Mouse (Mus musculus) stomach, postnatal 0 days (tissue): ENCODE data around the gene Prrg2. TPM values are rescaled to one million over a fixed set of nuclear protein-coding genes. Genes with fewer than 3 reads are reported as not detected.

Experiments
- ATAC-seq: fragments of 200-750 bp; cut with Nextera tagmentation; 2 replicates; pipeline ENCODE4 v1.8.0; 2017; ENCODE audit not compliant: low FRiP score, low TSS enrichment
- DNase-seq: peaks from one replicate; pipeline ENCODE4 v3.0.0-alpha.2; 2016; ENCODE audit warnings: low spot score
- H3K27ac ChIP-seq: fragments of 300-500 bp; sonication (generic); replicated peaks from 2 replicates; pipeline ENCODE4 v1.5.1; 2014; ENCODE audit warnings: mild to moderate bottlenecking, control low read depth
- H3K27me3 ChIP-seq: fragments of 300-500 bp; sonication (generic); 2 replicates; pipeline ENCODE4 v1.6.1; 2014; ENCODE audit warnings: low read length; ENCODE audit not compliant: control insufficient read depth, insufficient read depth
- H3K36me3 ChIP-seq: fragments of 300-500 bp; sonication (generic); 2 replicates; pipeline ENCODE4 v1.6.1; 2014; ENCODE audit warnings: low read length, mixed read lengths; ENCODE audit not compliant: control insufficient read depth, insufficient read depth
- H3K4me1 ChIP-seq: fragments of 300-500 bp; sonication (generic); replicated peaks from 2 replicates; pipeline ENCODE4 v1.6.1; 2014; ENCODE audit warnings: antibody characterized with exemption; ENCODE audit not compliant: control insufficient read depth, insufficient read depth
- H3K4me2 ChIP-seq: fragments of 300-500 bp; sonication (generic); replicated peaks from 2 replicates; pipeline ENCODE4 v1.6.1; 2014; ENCODE audit warnings: low read depth, mild to moderate bottlenecking, control low read depth, moderate library complexity
- H3K4me3 ChIP-seq: fragments of 300-500 bp; sonication (generic); 2 replicates; pipeline ENCODE4 v1.5.1; 2014; ENCODE audit warnings: low read depth, low read length, control low read depth
- H3K9ac ChIP-seq: fragments of 300-500 bp; sonication (generic); 2 replicates; pipeline ENCODE4 v1.6.1; 2014; ENCODE audit warnings: mild to moderate bottlenecking, low read length, control low read depth, mixed read lengths
- H3K9me3 ChIP-seq: fragments of 300-500 bp; sonication (generic); 2 replicates; pipeline ENCODE4 v1.6.1; 2016; ENCODE audit warnings: low read length; ENCODE audit not compliant: control insufficient read depth
- CTCF ChIP-seq: IDR thresholded peaks from 2 replicates; pipeline ENCODE4 v1.5.1; 2016; ENCODE audit warnings: antibody characterized with exemption, low read depth, mild to moderate bottlenecking, moderate library complexity
- EP300 ChIP-seq: optimal IDR thresholded peaks from 2 replicates; pipeline ENCODE3; 2016; ENCODE audit warnings: antibody characterized with exemption
- WGBS: fragments of 180-500 bp; shearing (Covaris S2); extraction: QIAGEN DNeasy Blood & Tissue Kit; methylation state at CpG from one replicate; pipeline ENCODE4 v1.1.7; 2014; 5-methylcytosine and 5-hydroxymethylcytosine counted together
- microRNA-seq: library from miRNA; unstranded; fragments of <30 nt; microRNA quantifications from one replicate; pipeline ENCODE4, GENCODE M21; 2016
- polyA plus RNA-seq: library from polyadenylated mRNA; unstranded; fragments of >200 nt; fragmentation: Nextera tagmentation; extraction: Ambion mirVana; gene quantifications from 2 replicates; pipeline ENCODE4 v1.2.1, GENCODE M21; 2015

The Prrg2 gene
- polyA plus RNA-seq, 1 experiment from 2014 or later, result 33.6 TPM

GRCm38 (mm10) chr7:45006503-45006902 lies 56.0 kb downstream of the Prrg2 start:
- H3K9me3 ChIP-seq, result no peaks in the 10 kb centered on the region
- H3K27me3 ChIP-seq, result no peaks in the 10 kb centered on the region
- no peak overlapping the region for H3K9ac ChIP-seq
- 92% methylated on average over 12 of the region's 12 CpGs for WGBS
- H3K36me3 ChIP-seq, result peaks cover 57% of the 10 kb centered on the region
- no peak overlapping the region for H3K27ac ChIP-seq
- H3K4me2 ChIP-seq, result no peak overlapping the region
- no peaks in the 10 kb centered on the region for H3K4me1 ChIP-seq
- no peak for TF ChIP-seq CTCF
- no peak for TF ChIP-seq EP300
- no peak overlapping the region for H3K4me3 ChIP-seq
- ATAC-seq, result no peak
- no peak for DNase-seq

- DNase-seq (no peak), ATAC-seq (no peak)
- Histone ChIP-seq H3K4me3 (no peak overlapping the region), H3K4me2 (no peak overlapping the region), H3K27ac (no peak overlapping the region), H3K9me3 (no peaks in the 10 kb centered on the region), H3K9ac (no peak overlapping the region), H3K27me3 (no peaks in the 10 kb centered on the region), H3K4me1 (no peaks in the 10 kb centered on the region), H3K36me3 (peaks cover 61% of the 10 kb centered on the region)
- TF ChIP-seq EP300 (no peak), CTCF (no peak)
- WGBS, result 93% methylated on average over 6 of the region's 6 CpGs
Observed at GRCm38 (mm10) chr7:45005321-45005992, 57.0 kb downstream of the Prrg2 start.

GRCm38 (mm10) chr7:45004546-45004945 lies 57.9 kb downstream of the Prrg2 start:
- DNase-seq (no peak), ATAC-seq (no peak)
- no peaks in the 10 kb centered on the region for H3K27me3 ChIP-seq
- H3K9ac ChIP-seq, result no peak overlapping the region
- H3K4me2 ChIP-seq, result no peak overlapping the region
- 55% methylated on average over 3 of the region's 3 CpGs for WGBS
- no peak overlapping the region for H3K27ac ChIP-seq
- 0 out of 2 replicates have a peak, but pooled peaks cover under 1% of the 10 kb centered on the region for H3K4me1 ChIP-seq
- no peak overlapping the region for H3K4me3 ChIP-seq
- peaks cover 58% of the 10 kb centered on the region for H3K36me3 ChIP-seq
- TF ChIP-seq CTCF, result no peak
- no peak for TF ChIP-seq EP300
- no peaks in the 10 kb centered on the region for H3K9me3 ChIP-seq

Small RNA genes lying within 50 kb of the gene (microRNA-seq; reads per million reads assigned to microRNA genes)
- not detected for gene Mir7054

Other genes with a start within 250 kb of the Prrg2 start
- 33.4 and 34.9 TPM in 2 replicates for gene Nup62, start 246.6 kb downstream of the Prrg2 start, polyA plus RNA-seq
- 0.69 and 0.75 TPM in 2 replicates for gene Il4i1, start 246.3 kb downstream of the Prrg2 start, polyA plus RNA-seq
- gene Atf5, start 246.0 kb downstream of the Prrg2 start, polyA plus RNA-seq, result 7.3 and 7.7 TPM in 2 replicates
- gene Akt1s1, start 213.7 kb downstream of the Prrg2 start, polyA plus RNA-seq, result 70.8 and 75.2 TPM in 2 replicates
- gene Tbc1d17, start 213.6 kb downstream of the Prrg2 start, polyA plus RNA-seq, result 45.4 and 48.0 TPM in 2 replicates
- gene Pnkp, start 205.5 kb downstream of the Prrg2 start, polyA plus RNA-seq, result 23.5 and 25.7 TPM in 2 replicates
- 159 and 179 TPM in 2 replicates for gene Ptov1, start 192.9 kb downstream of the Prrg2 start, polyA plus RNA-seq
- gene Med25, start 170.0 kb downstream of the Prrg2 start, polyA plus RNA-seq, result 64.4 and 75.3 TPM in 2 replicates
- gene Fuz, start 166.6 kb downstream of the Prrg2 start, polyA plus RNA-seq, result 13.1 and 15.6 TPM in 2 replicates
- gene Ap2a1, start 133.2 kb downstream of the Prrg2 start, polyA plus RNA-seq, result 29.3 and 33.9 TPM in 2 replicates
- 0.08 TPM in 1 of 2 replicates, not detected in the other for gene Tsks, start 119.5 kb downstream of the Prrg2 start, polyA plus RNA-seq
- gene Cpt1c, start 87.8 kb downstream of the Prrg2 start, polyA plus RNA-seq, result 5.6 and 7.3 TPM in 2 replicates
- 181 and 185 TPM in 2 replicates for gene Prmt1, start 76.1 kb downstream of the Prrg2 start, polyA plus RNA-seq
- 55.7 and 59.8 TPM in 2 replicates for gene Irf3, start 65.0 kb downstream of the Prrg2 start, polyA plus RNA-seq
- 23.0 and 23.4 TPM in 2 replicates for gene Bcl2l12, start 64.0 kb downstream of the Prrg2 start, polyA plus RNA-seq
- 14.9 and 18.6 TPM in 2 replicates for gene Scaf1, start 46.3 kb downstream of the Prrg2 start, polyA plus RNA-seq
- 81.5 and 87.2 TPM in 2 replicates for gene Rras, start 44.7 kb downstream of the Prrg2 start, polyA plus RNA-seq
- 3.4 and 3.8 TPM in 2 replicates for gene Prr12, start 9.8 kb downstream of the Prrg2 start, polyA plus RNA-seq
- 43.0 and 44.1 TPM in 2 replicates for gene Nosip, start 248 bp downstream of the Prrg2 start, polyA plus RNA-seq
- gene Rcn3, start 29.5 kb upstream of the Prrg2 start, polyA plus RNA-seq, result 157 and 176 TPM in 2 replicates
- gene Fcgrt, start 41.2 kb upstream of the Prrg2 start, polyA plus RNA-seq, result 76.1 and 76.9 TPM in 2 replicates
- 1,142 and 1,191 TPM in 2 replicates for gene Rps11, start 61.8 kb upstream of the Prrg2 start, polyA plus RNA-seq
- 1,442 and 1,485 TPM in 2 replicates for gene Rpl13a, start 66.1 kb upstream of the Prrg2 start, polyA plus RNA-seq
- gene Gm45713, start 73.6 kb upstream of the Prrg2 start, polyA plus RNA-seq, result 0.17 and 1.1 TPM in 2 replicates
- 2.2 and 2.3 TPM in 2 replicates for gene Flt3l, start 73.8 kb upstream of the Prrg2 start, polyA plus RNA-seq
- gene Pih1d1, start 91.6 kb upstream of the Prrg2 start, polyA plus RNA-seq, result 48.8 and 49.0 TPM in 2 replicates
- 24.6 and 25.6 TPM in 2 replicates for gene Aldh16a1, start 91.9 kb upstream of the Prrg2 start, polyA plus RNA-seq
- 0.07 TPM in 1 of 2 replicates, not detected in the other for gene Slc17a7, start 101.3 kb upstream of the Prrg2 start, polyA plus RNA-seq
- not detected in 2 replicates for gene Gfy, start 116.9 kb upstream of the Prrg2 start, polyA plus RNA-seq
- not detected in 2 replicates for gene Pth2, start 118.3 kb upstream of the Prrg2 start, polyA plus RNA-seq
- 0.07 and 0.13 TPM in 2 replicates for gene Ccdc155, start 142.2 kb upstream of the Prrg2 start, polyA plus RNA-seq
- 48.4 TPM in 2 replicates for gene Dkkl1, start 149.5 kb upstream of the Prrg2 start, polyA plus RNA-seq
- gene Tead2, start 153.1 kb upstream of the Prrg2 start, polyA plus RNA-seq, result 26.8 and 29.5 TPM in 2 replicates
- gene Cd37, start 176.4 kb upstream of the Prrg2 start, polyA plus RNA-seq, result 1.5 and 1.8 TPM in 2 replicates
- 0.07 and 0.18 TPM in 2 replicates for gene Slc6a16, start 178.4 kb upstream of the Prrg2 start, polyA plus RNA-seq
- gene Slc6a21, start 214.8 kb upstream of the Prrg2 start, polyA plus RNA-seq, result not detected in 2 replicates